Mouse (Mus musculus): ENCODE measurements around the gene Lamtor5. TPM values are rescaled to one million over a fixed set of nuclear protein-coding genes. Genes with fewer than 3 reads are reported as not detected.

Gene Lamtor5
- polyA plus RNA-seq, 1 experiment from 2014 or later: 189 TPM

DNA sequence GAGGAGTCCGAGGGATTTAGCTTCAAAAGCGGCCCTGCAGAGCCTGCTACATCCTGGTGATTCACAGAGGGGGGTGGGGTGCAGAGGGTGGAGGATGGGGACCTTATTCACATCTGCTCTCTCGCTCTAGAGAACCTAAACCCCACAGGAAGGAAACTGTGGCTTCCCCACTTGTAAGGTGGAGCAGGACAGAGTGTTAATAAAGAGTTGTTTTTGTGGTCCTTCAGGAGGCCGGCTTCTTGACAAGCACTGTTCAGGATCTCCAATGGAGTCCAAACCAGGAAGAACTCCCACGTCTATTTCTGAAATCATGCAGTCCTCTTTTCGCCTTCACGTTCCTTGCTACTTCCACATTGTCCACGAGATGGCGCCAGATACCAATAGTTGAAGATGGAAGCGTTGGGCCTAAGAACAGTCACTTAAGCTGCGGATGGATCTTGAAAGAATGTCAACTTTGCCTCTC is 45.3 kb upstream of the Lamtor5 start:
- 6% methylated on average over 11 of the region's 11 CpGs for WGBS
- DNase-seq (ENCODE audit: low spot score): peak; percentile 87
- H3K27ac ChIP-seq (replicated peaks): no peak overlapping the region; the same call in 1 of the 2 replicates
- ATAC-seq (ENCODE audit: low FRiP score, low TSS enrichment): no peak; the same call in 1 of the 2 replicates
- TF ChIP-seq CTCF (IDR thresholded peaks at IDR 0.05; ENCODE audit: low read depth) (peak; percentile 98), EP300 (optimal IDR thresholded peaks at IDR 0.05) (no peak)
- H3K4me1 ChIP-seq (replicated peaks; ENCODE audit: control insufficient read depth, insufficient read depth): no peaks in the 10 kb centered on the region
- no peaks in the 10 kb centered on the region for H3K9me3 ChIP-seq (ENCODE audit: control insufficient read depth, low read length)
- no peaks in the 10 kb centered on the region for H3K27me3 ChIP-seq (ENCODE audit: control insufficient read depth, insufficient read depth, low read length)
- H3K36me3 ChIP-seq (ENCODE audit: control insufficient read depth, insufficient read depth, low read length): no peaks in the 10 kb centered on the region
- H3K4me3 ChIP-seq (ENCODE audit: low read depth, low read length): no peak overlapping the region
- peak overlapping the region; percentile 38; the same call in 1 of the 2 replicates for H3K9ac ChIP-seq (ENCODE audit: low read length)
- 0 out of 2 replicates have a peak overlapping the region, but pooled peaks have one; percentile 11 for H3K4me2 ChIP-seq (replicated peaks; ENCODE audit: low read depth)

DNA sequence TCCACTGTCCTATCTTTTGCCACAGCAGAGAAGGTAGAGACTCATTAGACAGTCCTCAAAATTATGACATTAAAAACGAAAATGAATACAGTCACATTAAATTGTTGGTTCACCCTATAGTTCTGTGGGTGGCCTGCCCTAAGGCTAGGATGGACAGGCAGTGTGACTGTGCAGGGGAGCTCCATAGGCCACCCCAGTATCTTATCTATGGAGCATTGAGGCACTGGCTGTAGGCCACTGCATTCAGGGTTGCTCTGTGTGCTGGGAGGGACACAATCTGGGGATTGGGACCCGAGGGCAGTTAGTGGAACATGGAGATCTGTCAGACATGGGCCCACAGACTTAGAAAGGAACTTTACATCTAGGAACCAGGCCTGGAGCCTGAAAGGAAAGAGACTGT is 44.7 kb upstream of the Lamtor5 start:
- no peak for TF ChIP-seq CTCF (IDR thresholded peaks at IDR 0.05; ENCODE audit: low read depth)
- TF ChIP-seq EP300 (optimal IDR thresholded peaks at IDR 0.05): no peak
- Histone ChIP-seq H3K4me1 (replicated peaks; ENCODE audit: control insufficient read depth, insufficient read depth) (no peaks in the 10 kb centered on the region), H3K27ac (replicated peaks) (no peak overlapping the region), H3K9me3 (ENCODE audit: control insufficient read depth, low read length) (no peaks in the 10 kb centered on the region), H3K4me2 (replicated peaks; ENCODE audit: low read depth) (no peak overlapping the region), H3K36me3 (ENCODE audit: control insufficient read depth, insufficient read depth, low read length) (no peaks in the 10 kb centered on the region), H3K9ac (ENCODE audit: low read length) (no peak overlapping the region), H3K4me3 (ENCODE audit: low read depth, low read length) (no peak overlapping the region), H3K27me3 (ENCODE audit: control insufficient read depth, insufficient read depth, low read length) (no peaks in the 10 kb centered on the region)
- DNase-seq (ENCODE audit: low spot score) (no peak), ATAC-seq (ENCODE audit: low FRiP score, low TSS enrichment) (no peak)
- 29% methylated on average over 2 of the region's 2 CpGs for WGBS

DNA sequence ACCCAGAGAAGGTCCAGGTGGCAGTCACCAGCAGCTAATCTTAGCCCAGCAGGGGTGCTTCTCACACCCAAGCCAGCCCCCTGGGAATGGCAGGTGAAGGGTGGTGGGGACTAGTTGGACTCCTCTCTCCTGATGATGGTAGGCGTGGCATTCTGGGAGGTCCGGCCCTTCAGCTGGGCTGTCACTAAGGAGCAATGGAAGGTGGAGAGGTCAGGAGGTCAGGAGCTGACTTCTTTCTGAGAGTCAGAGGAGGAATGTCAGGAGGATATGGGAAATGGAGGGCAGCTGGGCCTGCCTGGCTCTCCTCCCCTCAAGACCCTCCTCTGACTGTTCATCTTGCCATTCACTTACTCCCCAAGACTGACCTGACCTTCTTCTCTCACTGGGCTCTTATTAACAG is 40.6 kb upstream of the Lamtor5 start:
- TF ChIP-seq EP300 (optimal IDR thresholded peaks at IDR 0.05): no peak
- no peaks in the 10 kb centered on the region for H3K9me3 ChIP-seq (ENCODE audit: control insufficient read depth, low read length)
- H3K9ac ChIP-seq (ENCODE audit: low read length): no peak overlapping the region
- peak overlapping the region; percentile 49 for H3K27ac ChIP-seq (replicated peaks)
- H3K36me3 ChIP-seq (ENCODE audit: control insufficient read depth, insufficient read depth, low read length): no peaks in the 10 kb centered on the region
- no peak for DNase-seq (ENCODE audit: low spot score)
- no peaks in the 10 kb centered on the region for H3K27me3 ChIP-seq (ENCODE audit: control insufficient read depth, insufficient read depth, low read length)
- peak; percentile 2; the same call in 1 of the 2 replicates for ATAC-seq (ENCODE audit: low FRiP score, low TSS enrichment)
- H3K4me1 ChIP-seq (replicated peaks; ENCODE audit: control insufficient read depth, insufficient read depth): no peaks in the 10 kb centered on the region
- WGBS: 56% methylated on average over 2 of the region's 2 CpGs
- no peak overlapping the region for H3K4me3 ChIP-seq (ENCODE audit: low read depth, low read length)
- no peak overlapping the region for H3K4me2 ChIP-seq (replicated peaks; ENCODE audit: low read depth)

DNA sequence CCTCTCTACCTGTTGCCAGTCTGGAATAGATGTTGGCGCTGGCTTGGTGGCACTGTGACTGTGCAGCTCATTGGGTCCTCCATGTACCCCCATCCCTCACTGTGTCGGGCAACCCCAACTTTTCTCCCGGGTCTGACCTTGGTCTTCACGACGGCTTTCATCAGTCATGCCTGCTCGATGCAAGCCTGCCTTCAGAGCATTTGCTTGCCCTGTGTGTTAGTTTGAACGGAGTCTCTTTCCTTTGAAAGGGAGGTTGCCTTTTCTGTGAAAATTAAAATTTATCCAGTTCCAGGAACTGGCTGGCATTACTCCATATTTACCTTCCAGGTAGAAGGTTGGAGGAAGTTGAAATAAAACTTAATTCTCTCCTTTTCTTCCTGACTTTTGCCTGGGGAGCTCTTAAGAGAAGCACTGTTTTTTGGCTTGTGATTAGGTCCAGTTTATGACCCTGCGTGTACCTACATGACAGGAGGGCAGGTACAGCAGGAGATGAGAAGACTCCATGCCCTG is 40.1 kb upstream of the Lamtor5 start:
- Histone ChIP-seq H3K9ac (ENCODE audit: low read length) (no peak overlapping the region), H3K27ac (replicated peaks) (peak overlapping the region; percentile 63), H3K4me1 (replicated peaks; ENCODE audit: control insufficient read depth, insufficient read depth) (no peaks in the 10 kb centered on the region), H3K27me3 (ENCODE audit: control insufficient read depth, insufficient read depth, low read length) (no peaks in the 10 kb centered on the region), H3K4me2 (replicated peaks; ENCODE audit: low read depth) (no peak overlapping the region), H3K36me3 (ENCODE audit: control insufficient read depth, insufficient read depth, low read length) (no peaks in the 10 kb centered on the region), H3K9me3 (ENCODE audit: control insufficient read depth, low read length) (no peaks in the 10 kb centered on the region), H3K4me3 (ENCODE audit: low read depth, low read length) (no peak overlapping the region)
- WGBS: 62% methylated on average over 8 of the region's 8 CpGs
- DNase-seq (ENCODE audit: low spot score) (no peak), ATAC-seq (ENCODE audit: low FRiP score, low TSS enrichment) (peak; percentile 66)
- TF ChIP-seq CTCF (IDR thresholded peaks at IDR 0.05; ENCODE audit: low read depth): no peak
- TF ChIP-seq EP300 (optimal IDR thresholded peaks at IDR 0.05): no peak

DNA sequence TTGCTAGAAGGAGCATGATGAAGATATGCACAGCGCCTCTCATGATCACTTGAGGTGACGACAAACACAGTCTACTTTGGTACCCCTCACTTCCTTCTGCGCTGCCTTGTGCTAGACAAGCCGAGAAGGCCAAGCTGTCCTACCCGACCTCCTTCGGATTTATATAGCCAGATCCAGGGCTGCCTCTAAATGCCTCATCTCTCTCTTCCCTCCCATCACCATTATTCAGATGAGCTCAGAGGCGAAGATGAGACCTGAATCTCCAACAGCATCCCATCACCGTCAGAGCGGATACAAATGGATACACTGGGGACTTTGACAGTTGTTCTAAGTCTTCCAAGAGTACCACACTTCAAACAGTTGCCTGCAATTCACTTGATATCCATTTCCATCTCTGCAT is 39.1 kb upstream of the Lamtor5 start, which contains the start of gene Prok1:
Gene Prok1 (minus strand): TSS at position 101 of the 400 bp plus-strand sequence.
- no peak for DNase-seq (ENCODE audit: low spot score)
- H3K9ac ChIP-seq (ENCODE audit: low read length): no peak within 1 kb of the TSS
- no peak for TF ChIP-seq EP300 (optimal IDR thresholded peaks at IDR 0.05)
- TF ChIP-seq CTCF (IDR thresholded peaks at IDR 0.05; ENCODE audit: low read depth): no peak
- H3K27ac ChIP-seq (replicated peaks): peak within 1 kb of the TSS; percentile 63; the same call in 1 of the 2 replicates
- no peaks in the 10 kb centered on the region for H3K36me3 ChIP-seq (ENCODE audit: control insufficient read depth, insufficient read depth, low read length)
- H3K4me2 ChIP-seq (replicated peaks; ENCODE audit: low read depth): no peak within 1 kb of the TSS
- ATAC-seq (ENCODE audit: low FRiP score, low TSS enrichment): no peak
- H3K4me1 ChIP-seq (replicated peaks; ENCODE audit: control insufficient read depth, insufficient read depth): no peaks in the 10 kb centered on the region
- no peak within 1 kb of the TSS for H3K4me3 ChIP-seq (ENCODE audit: low read depth, low read length)
- no peaks in the 10 kb centered on the region for H3K9me3 ChIP-seq (ENCODE audit: control insufficient read depth, low read length)
- WGBS: 86% methylated on average over 9 of the region's 9 CpGs
- no peaks in the 10 kb centered on the region for H3K27me3 ChIP-seq (ENCODE audit: control insufficient read depth, insufficient read depth, low read length)

DNA sequence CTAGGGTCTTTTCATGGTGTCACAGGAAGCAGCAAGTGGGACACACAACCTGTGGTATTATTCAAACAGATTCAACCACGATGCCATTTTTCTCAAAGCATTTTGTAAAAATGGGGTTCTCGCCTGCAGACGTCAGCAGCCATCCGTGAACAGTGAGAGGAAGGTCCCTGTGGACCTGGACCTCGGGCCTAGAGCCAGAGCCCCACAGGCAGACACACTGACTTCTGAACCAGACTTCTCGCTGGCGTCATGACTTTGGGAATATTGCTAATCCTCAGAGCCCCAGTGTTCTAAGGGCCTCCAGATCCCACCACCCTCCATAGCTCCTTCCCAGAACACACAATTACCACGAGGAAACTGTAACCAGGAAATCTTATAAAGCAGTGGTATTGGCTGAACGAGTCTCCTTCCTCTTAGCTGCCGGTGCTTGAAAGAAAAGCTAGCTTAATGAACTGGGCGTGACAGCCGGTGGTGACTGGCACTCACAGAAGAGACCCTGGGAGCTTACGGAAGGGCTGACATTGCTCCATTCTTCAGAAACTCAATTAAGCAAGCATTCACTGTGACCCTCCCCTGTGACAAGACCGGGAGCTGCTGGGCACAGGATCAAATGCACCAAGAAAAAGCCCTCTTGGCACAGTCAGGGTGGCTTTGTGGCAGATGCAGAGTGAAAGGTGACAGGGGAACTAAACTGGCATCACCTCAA is 37.1 kb upstream of the Lamtor5 start:
- no peaks in the 10 kb centered on the region for H3K27me3 ChIP-seq (ENCODE audit: control insufficient read depth, insufficient read depth, low read length)
- H3K9me3 ChIP-seq (ENCODE audit: control insufficient read depth, low read length): no peaks in the 10 kb centered on the region
- 47% methylated on average over 14 of the region's 14 CpGs for WGBS
- peak overlapping the region; percentile 56 for H3K27ac ChIP-seq (replicated peaks)
- H3K36me3 ChIP-seq (ENCODE audit: control insufficient read depth, insufficient read depth, low read length): no peaks in the 10 kb centered on the region
- no peak overlapping the region for H3K9ac ChIP-seq (ENCODE audit: low read length)
- DNase-seq (ENCODE audit: low spot score) (no peak), ATAC-seq (ENCODE audit: low FRiP score, low TSS enrichment) (peak; percentile 46)
- H3K4me3 ChIP-seq (ENCODE audit: low read depth, low read length): no peak overlapping the region
- no peak overlapping the region for H3K4me2 ChIP-seq (replicated peaks; ENCODE audit: low read depth)
- H3K4me1 ChIP-seq (replicated peaks; ENCODE audit: control insufficient read depth, insufficient read depth): no peaks in the 10 kb centered on the region
- TF ChIP-seq CTCF (IDR thresholded peaks at IDR 0.05; ENCODE audit: low read depth): no peak
- TF ChIP-seq EP300 (optimal IDR thresholded peaks at IDR 0.05): no peak

Measured in stomach, postnatal 0 days (tissue).